Mouse (Mus musculus) C2C12 (cell line): ENCODE results near the gene Gm6583.

Experiments
- CEBPB ChIP-seq: IDR thresholded peaks from one replicate; pipeline ENCODE4 v1.6.1; 2011; ENCODE audit warnings: low read depth, mild to moderate bottlenecking, control low read depth, moderate library complexity
- CTCF ChIP-seq: IDR thresholded peaks from one replicate; pipeline ENCODE4 v1.5.1; 2011; ENCODE audit not compliant: control insufficient read depth, insufficient read depth, insufficient read length
- MAX ChIP-seq: IDR thresholded peaks from one replicate; pipeline ENCODE4 v1.6.1; 2011; ENCODE audit warnings: mild to moderate bottlenecking, control low read depth
- MYOD1 ChIP-seq: IDR thresholded peaks from one replicate; pipeline ENCODE4 v1.6.1; 2011; ENCODE audit warnings: low read depth; ENCODE audit not compliant: control insufficient read depth, insufficient read length
- MYOG ChIP-seq: IDR thresholded peaks from one replicate; pipeline ENCODE4 v1.6.1; 2011; ENCODE audit not compliant: control insufficient read depth, insufficient read length; ENCODE audit errors: extremely low read depth
- USF1 ChIP-seq: IDR thresholded peaks from one replicate; pipeline ENCODE4 v1.6.1; 2011; ENCODE audit warnings: low read depth, mild to moderate bottlenecking, control low read depth, moderate library complexity

DNA sequence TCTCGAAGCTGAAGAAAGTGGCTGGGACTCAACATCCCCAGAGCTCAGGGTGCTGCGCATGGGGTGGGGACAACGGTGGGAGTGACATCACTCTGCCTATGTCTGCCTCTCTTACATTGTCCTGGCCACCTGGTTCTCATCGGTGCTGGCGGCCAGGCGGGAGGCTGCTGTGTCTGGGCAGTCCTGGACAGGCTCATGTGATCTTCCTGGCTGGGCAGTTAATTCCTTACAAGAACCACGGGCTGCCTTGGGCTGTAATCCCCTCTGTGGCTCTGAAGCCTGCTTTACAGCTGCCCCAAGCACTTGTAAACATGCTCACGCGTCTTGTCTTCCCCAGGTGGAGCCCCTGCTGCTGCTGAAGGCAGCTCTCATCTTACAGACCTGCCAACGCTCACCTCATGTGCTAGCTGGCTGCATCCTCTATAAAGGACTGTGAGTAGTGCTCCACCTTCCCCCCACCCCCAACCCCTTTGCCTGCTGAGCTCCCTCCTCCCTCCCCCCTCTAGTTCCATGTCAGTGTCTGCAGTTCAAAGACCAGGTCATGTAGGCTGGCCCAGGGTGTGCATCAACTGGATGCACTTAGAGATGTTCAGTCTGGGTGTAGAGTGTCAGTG lies 8.5 kb upstream of the Gm6583 start:
- TF ChIP-seq CTCF (no peak), CEBPB (no peak), MAX (no peak), MYOG (no peak), USF1 (no peak), MYOD1 (no peak)
